Mouse (Mus musculus): ENCODE measurements around the gene Kcnip2. TPM values are rescaled to one million over a fixed set of nuclear protein-coding genes. Genes with fewer than 3 reads are reported as not detected.

The Kcnip2 gene
- total RNA-seq, 2 experiments from 2014 or later, result not detected

GRCm38 (mm10) chr19:45743619-45744018 is 72.2 kb downstream of the Kcnip2 start:
- ATAC-seq (replicated peaks; ENCODE audit: low FRiP score, poor library complexity, severe bottlenecking), result no peak

- no peak for ATAC-seq (replicated peaks; ENCODE audit: low FRiP score, poor library complexity, severe bottlenecking)
Measured at GRCm38 (mm10) chr19:45742984-45743575, 72.8 kb downstream of the Kcnip2 start.

GRCm38 (mm10) chr19:45742218-45742983 is 73.5 kb downstream of the Kcnip2 start, which contains the start of gene Fgf8:
Gene Fgf8, minus strand, starts transcription at chr19:45742915.
- ATAC-seq (replicated peaks; ENCODE audit: low FRiP score, poor library complexity, severe bottlenecking), result no peak

Other genes with a start within 250 kb of the Kcnip2 start
- 20.5 and 26.4 TPM in 2 replicates for gene Fbxw4, start 155.7 kb downstream of the Kcnip2 start, total RNA-seq (2015; ENCODE audit: low replicate concordance)
- gene Fbxw4, start 155.7 kb downstream of the Kcnip2 start, total RNA-seq (2017; ENCODE audit: low replicate concordance), result 22.2 and 23.4 TPM in 2 replicates
- gene Fgf8, start 73.1 kb downstream of the Kcnip2 start, total RNA-seq (2015; ENCODE audit: low replicate concordance), result not detected in 2 replicates
- gene Fgf8, start 73.1 kb downstream of the Kcnip2 start, total RNA-seq (2017; ENCODE audit: low replicate concordance), result not detected in 2 replicates
- gene Npm3, start 66.5 kb downstream of the Kcnip2 start, total RNA-seq (2015; ENCODE audit: low replicate concordance), result 5.4 and 6.8 TPM in 2 replicates
- gene Npm3, start 66.5 kb downstream of the Kcnip2 start, total RNA-seq (2017; ENCODE audit: low replicate concordance), result 1.1 and 16.3 TPM in 2 replicates
- gene Mgea5, start 32.2 kb downstream of the Kcnip2 start, total RNA-seq (2015; ENCODE audit: low replicate concordance), result 106 and 118 TPM in 2 replicates
- gene Mgea5, start 32.2 kb downstream of the Kcnip2 start, total RNA-seq (2017; ENCODE audit: low replicate concordance), result 181 and 220 TPM in 2 replicates
- gene Armh3, start 182.4 kb upstream of the Kcnip2 start, total RNA-seq (2015; ENCODE audit: low replicate concordance), result 0.72 and 3.4 TPM in 2 replicates
- gene Armh3, start 182.4 kb upstream of the Kcnip2 start, total RNA-seq (2017; ENCODE audit: low replicate concordance), result 1.2 and 2.0 TPM in 2 replicates
- gene Hps6, start 187.4 kb upstream of the Kcnip2 start, total RNA-seq (2015; ENCODE audit: low replicate concordance), result not detected in 2 replicates
- gene Hps6, start 187.4 kb upstream of the Kcnip2 start, total RNA-seq (2017; ENCODE audit: low replicate concordance), result 1.2 TPM in 1 of 2 replicates, not detected in the other
- gene Pprc1, start 228.8 kb upstream of the Kcnip2 start, total RNA-seq (2015; ENCODE audit: low replicate concordance), result 69.2 and 76.8 TPM in 2 replicates
- 76.5 and 82.0 TPM in 2 replicates for gene Pprc1, start 228.8 kb upstream of the Kcnip2 start, total RNA-seq (2017; ENCODE audit: low replicate concordance)
- gene Ldb1, start 229.2 kb upstream of the Kcnip2 start, total RNA-seq (2015; ENCODE audit: low replicate concordance), result 45.3 and 53.3 TPM in 2 replicates
- 62.8 and 77.5 TPM in 2 replicates for gene Ldb1, start 229.2 kb upstream of the Kcnip2 start, total RNA-seq (2017; ENCODE audit: low replicate concordance)